Mouse (Mus musculus) left cerebral cortex, adult 18-20 months (tissue): ENCODE results near the gene Blm. TPM values are rescaled to one million over a fixed set of nuclear protein-coding genes. Genes with fewer than 3 reads are reported as not detected.

Experiments
- DNase-seq, 2 experiments: peaks; one replicate each; pipeline ENCODE4 v3.0.0; 2021 to 2022; ENCODE audit warnings: low spot score in 2 of 2, mixed read lengths in 1 of 2
- total RNA-seq, 2 experiments: library from RNA; stranded (reverse); gene quantifications; 2 replicates each; pipeline ENCODE4 v1.2.3; 2021

The Blm gene
- total RNA-seq, 2 experiments from 2014 or later, result 4.4 to 4.6 TPM

DNA sequence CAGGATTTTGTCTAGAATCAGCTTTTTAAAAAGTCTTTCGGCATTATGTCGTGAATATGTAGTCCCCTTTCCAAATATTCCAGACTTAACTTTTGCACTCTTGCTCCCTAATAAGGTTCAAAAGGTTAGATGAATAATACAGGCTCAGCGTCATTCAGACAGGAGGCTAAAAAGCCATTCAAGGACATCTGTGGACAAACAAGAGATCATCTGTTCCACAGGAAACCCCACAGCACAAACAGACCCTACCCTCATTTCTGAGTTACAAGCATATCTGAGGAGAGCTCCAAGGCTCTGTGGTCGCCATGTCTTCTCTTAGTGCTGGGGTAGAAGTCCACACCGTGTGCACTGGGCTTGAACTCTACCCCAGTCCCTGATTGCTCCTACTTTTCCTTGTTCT, 70.1 kb downstream of the Blm start:
- DNase-seq, result no peak

DNA sequence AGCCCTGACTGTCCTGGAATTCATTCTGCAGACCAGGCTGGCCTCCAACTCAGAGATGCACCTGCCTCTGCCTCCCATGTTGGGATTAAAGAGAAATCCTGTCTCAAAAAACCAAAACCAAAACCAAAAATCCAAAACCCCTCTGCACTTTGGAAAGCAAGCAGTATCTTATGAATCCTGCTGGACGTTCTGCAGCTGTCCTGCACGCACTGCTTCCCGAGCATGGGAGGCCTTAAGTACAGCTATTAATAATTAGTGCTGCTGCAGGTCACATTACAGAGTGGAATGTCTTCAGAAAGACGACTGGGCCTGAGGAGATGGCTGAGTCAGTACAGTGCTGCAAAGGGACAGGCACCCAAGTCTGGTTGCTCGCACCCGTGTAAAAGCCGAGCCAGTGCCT, 73.0 kb downstream of the Blm start:
- DNase-seq, result no peak

DNA sequence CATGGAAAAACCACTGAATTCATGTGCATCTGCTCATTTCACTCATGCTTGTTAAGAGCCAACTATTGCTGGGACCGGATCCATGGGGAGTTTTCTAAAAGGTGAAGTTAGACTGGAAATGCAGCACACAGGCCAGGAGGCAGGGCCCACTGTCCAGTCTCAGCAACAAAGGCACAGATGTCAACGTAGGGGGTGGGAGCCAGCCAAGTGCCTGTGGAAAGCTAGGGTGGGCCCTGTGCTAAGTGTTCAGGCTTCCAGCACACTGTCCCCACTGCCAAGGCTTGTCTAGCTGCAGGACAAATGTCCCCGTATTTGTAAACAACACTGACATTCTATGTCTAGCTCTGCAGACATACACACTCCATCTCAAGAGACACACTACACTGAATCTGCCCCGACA, 74.0 kb downstream of the Blm start:
- no peak for DNase-seq

DNA sequence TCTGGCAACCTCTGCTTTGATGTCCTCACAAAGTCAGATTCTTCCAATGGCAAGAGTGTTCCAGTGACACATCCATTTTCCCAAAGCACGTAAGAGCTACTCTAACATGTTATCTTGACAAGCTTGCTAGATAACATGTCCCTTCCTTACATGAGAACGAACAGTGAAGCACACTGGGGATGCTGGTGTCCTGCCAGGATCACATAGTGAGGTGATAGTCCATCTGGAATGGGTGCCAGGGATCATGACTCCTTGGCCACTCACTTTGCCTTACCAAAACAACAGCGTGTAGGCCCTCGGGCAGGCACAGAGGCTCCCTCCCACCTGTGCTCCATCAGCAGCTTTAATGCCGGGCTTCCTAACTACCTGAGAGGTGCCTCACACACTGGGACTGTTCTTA, 74.7 kb downstream of the Blm start:
- no peak for DNase-seq

DNA sequence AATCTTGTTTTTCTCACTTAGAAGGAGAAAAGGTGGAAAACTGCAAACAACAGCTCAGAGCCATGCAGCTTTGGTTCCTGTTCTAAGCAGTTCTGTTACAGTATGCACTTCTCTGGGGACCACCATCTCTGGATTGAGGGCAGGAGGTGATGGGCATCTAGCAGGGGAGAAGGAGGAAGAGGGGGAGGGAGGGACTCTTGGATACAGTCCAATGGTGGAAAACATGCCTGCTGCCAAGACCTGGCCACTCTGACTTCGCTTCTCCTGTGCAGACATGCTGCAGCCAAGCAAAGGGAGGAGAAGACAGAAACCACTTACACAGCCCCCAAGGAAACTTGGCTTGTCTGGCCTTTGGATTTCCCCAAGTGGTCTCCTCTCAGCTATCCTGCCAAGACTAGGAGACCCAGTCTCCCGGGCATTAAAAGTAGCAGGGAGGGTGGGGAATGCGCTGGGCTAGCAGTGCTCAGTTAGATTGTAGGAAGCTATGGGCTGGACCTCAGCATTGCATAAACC, 77.0 kb downstream of the Blm start:
- DNase-seq, result no peak

DNA sequence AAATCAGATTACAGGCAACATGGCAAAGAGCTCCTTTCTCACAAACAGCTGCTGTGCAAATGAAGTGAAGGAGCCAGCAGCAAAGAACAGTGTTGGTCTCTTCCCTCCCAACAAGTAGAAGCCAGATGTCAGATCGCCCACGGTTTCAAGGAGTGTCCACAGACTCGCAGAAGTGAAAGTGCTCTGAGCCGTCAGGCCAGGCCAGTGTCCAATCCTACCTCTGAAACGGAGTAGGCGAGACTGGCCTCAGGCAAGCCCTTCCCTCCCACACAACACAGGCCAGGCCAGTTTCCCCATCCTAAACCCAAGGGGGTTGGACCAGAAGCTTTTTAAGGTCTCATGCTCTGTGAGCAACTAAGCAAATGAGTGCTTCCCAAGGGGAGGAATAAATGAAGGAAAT, 77.7 kb downstream of the Blm start:
- DNase-seq, result no peak

DNA sequence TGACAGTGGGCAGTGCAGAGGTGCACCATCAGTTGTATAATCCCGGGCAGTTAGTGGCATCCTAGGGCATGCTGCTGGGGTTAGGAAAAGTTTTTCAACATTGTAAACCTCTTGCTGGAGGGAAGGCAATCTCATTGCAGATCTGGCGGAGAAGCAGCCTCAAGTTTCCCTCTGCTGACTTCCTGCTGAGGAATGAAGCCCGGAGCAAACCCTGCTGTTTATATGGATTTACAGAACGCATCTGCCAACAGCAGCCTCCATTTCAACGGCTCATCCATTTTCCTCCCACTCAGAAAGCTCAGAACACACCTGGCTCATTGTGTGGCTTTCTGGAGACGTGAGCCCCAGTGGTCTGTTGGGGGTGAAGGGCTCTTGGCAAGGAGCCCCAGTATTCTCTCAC, 78.6 kb downstream of the Blm start:
- DNase-seq, result no peak

DNA sequence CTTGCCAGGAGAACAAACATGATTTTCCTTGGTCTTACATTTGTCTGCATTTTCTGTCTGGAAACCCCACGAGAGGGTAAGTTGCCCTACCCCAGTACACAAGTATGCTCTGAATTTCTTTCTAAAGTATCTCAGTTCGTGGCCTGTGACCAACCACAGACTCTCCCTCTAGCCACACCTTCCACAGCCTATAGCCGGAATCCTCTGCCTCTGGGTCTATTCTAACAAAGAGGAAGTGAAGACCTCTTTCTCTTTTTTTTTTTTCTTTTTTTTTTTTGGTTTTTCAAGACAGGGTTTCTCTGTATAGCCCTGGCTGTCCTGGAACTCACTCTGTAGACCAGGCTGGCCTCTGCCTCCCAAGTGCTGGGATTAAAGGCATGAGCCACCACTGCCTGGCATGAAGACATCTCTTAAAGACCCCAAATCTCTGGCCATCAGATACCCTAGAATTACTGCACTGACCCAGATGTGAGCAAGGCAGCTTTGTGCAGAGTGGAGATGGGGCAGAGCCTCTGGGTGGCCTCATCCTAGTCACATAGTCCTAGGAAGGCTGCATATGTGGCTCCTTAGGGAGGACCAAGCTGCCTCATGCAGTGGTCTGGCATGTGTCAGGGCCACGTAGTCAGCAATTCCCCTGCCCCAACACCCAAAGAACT, 79.3 kb downstream of the Blm start:
- DNase-seq, result no peak

DNA sequence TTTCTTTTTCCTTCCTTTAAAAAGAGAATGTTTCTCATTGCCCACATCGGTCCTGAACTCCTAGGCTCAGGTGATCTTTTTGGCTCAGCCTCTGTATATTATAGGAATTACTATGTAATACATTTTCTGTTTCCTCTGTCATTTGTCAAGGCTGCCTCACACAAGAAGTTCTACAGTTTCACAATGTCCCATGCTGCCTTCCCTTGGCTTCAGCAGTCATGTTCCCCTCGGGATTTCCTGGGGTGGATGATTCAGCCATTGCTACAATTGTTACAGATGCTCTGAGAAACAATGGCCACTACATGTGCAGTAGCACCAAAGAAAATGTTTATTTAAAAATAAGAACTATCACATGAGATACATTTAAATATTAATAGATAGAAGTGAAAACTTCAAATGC, 80.1 kb downstream of the Blm start:
- no peak for DNase-seq

DNA sequence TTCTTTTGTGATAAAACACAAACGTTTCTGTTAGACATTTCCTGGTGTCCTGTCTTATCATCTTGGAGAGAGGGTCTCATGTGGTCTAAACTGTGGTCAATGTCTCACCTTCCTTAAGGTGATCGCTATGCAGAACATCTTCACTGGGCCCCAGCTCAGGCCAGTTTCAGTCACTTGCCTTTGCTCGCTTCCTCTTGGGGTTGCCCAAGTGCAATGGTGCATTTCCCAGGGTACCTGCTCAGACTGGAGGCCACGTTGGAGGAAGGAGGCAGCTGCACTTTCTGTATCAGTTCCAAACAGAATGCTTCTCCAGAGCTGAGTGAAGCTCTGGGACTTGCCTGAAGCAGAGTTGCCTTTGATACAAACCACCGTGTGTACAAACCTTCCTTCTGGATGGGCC, 80.9 kb downstream of the Blm start:
- no peak for DNase-seq

DNA sequence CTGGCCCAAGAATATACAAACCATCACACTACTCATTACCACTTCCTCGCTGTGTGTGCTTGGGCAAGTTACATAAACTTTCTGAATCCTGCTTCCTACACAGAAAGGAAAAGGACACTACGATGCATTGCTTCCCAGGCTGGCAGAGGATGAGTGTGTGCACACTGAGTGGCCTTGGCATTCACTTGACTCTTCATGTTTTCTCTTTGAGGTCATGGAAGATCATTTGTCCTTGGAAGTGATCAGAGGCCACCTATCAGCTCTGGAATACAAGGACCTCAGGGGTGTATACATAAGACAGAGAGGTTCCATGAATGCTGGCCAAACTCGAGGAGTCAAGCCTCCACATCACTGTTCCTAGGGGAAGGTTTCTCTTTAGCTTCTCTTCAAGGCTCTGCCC, 81.8 kb downstream of the Blm start:
- DNase-seq, result no peak

DNA sequence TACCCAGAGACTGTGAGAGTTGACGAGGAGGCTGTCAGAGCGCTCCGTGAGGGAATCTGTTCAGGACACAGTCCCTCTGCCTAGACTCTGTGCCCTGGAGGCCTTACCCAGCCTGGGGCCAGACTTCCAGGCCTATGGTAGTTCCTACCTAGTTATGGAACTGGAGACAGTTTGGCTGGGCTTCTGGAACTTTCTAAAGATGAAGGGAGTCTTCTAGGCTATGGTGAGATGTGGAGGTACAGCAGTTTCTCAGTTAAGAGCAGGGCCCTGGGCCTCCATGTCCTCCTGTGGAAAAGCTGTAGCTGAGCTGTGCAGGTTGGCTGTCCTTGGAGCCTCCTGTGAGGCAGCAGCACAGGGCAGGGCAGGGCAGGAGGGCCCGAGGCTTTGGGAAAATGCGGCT, 82.7 kb downstream of the Blm start:
- no peak for DNase-seq

DNA sequence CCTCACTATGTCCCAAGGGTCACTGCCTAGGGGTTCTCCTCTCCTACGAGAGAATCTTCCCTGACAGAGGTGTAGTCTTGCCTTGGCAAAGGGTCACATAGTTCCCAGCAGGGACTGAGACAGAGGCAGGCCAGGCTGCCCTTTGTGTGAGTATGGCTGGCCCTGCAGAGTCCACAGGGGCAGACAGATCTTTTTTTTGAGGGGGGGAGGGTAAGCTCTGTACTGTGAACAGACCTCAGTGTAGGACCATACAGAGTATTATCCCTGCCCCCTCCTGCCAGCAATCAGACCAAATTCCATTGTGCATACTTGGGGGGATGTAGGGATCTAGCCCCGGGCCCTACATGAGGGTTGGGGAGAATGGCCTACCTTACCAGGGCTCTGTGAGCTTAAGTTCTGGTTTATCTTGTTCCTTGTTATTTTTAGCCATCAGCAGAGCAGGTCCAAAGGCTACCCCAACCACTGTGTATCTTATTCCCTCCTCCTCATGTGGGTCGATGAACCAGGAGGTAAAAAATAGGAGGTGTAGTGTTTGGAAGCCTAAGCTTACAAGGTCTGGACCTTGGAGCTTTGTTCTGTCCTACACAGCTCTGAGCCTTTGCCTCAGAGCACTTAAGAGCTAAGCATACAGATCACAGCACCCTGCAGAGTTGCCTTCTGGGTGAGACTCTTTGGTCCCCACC, 83.2 kb downstream of the Blm start:
- no peak for DNase-seq

DNA sequence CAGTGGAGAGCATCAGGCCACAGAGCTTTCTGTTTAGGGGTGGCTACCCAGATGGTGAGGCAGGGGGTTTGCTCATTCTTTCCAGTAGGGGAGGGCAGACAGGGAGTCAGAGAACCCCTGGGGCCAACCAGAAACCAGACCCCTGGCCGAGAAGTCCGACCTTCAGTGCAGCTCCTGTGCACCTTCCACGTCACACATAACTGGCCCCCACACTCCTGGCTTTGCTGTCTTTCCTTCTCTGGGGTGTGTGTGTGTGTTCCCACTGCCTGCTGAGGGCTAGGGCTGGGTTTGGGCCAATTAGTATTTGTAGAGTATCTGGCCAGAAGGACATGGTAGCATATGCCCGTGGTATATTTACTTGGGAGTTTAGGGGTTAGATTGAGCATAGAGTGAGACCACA, 84.6 kb downstream of the Blm start:
- DNase-seq, result no peak

DNA sequence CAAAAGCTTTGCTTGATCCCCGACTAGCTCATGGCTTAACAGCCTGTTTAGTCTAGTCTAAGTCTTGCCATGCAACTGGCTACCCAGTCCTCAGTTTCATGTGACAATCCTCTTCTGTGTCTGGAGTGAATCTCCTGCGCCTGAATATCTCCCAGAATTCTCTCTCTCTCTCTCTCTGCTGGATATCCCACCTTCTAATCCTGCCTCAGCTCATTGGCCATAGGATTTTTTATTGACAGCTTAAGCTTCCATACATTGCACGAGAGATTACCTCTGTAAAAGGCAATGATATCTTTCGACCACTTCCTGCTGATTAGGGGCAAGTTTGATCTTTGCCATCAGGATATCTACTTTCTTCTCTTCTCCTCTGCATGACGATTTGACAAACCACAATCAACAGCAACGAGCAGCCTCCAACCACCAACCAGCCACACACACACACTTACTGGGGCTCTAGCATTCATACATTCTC, 85.3 kb downstream of the Blm start:
- DNase-seq, result no peak

DNA sequence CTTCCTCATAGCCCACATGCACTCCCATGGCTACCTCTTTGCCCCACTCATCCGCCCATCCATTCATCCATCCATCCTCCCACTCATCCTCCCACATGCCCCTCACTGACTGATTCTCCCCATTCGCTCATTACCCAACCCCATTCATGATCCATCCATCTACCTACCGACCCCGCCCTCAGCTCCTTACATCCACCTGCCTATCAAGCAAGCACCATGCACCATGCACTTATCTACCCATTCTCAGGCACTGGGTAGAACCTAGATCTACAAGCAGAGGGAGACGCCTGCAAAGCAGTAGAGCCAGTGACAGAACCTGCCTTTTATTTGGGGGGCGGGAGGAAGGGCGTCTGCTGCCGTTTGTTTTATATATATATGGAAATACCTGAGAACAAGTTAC, 87.6 kb downstream of the Blm start:
- DNase-seq, result no peak

DNA sequence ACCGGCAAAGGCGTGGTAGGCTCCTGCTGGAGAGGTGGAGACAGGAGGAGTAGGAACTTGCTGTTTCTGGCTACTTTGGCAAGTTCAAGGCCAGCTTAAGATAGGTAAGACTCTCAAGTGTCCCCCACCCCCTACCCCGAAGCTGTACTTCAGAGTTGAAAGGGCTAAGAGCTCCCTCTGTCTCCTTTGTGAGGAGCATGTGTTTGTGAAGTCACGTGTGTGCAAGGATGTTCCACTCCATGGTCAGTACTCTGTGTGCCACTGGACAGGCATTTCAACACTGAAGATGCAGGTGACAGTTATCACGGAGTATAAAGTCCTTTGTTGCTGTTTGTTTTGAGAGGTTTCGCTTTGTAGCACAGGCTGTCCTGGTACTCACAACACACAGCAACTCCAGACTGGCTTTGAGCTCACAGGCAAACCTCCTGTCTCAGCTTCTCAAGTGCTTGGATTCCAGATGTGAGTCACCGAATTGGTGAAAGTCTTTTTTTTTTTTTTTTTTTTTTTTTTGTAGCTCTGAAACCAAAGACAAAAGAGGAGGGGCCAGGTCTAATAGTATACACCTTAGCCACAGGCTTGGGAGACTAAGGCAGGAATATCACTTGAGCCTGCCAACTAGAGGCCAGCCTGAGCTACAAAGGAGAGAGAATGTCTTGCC, 88.6 kb downstream of the Blm start:
- no peak for DNase-seq

DNA sequence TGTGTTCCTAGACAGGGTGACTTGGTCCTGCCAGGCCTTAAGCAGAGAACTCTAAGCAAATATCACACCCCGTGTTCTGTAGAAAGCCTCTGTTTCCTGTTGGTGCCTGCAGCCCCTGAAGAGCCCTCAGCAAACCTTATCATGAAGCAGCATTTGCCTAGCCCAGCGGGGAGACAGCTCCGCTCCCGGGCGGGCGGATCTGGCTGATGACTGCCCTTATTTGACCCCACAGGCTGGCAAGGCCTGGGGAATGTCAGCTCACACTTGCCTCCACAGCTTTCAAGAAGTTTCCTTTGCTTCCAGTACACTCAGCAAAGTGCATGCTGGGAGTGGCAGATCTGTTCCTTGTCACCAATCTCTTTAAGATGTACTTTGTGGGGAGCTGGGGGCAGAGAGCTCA, 89.4 kb downstream of the Blm start:
- no peak for DNase-seq

DNA sequence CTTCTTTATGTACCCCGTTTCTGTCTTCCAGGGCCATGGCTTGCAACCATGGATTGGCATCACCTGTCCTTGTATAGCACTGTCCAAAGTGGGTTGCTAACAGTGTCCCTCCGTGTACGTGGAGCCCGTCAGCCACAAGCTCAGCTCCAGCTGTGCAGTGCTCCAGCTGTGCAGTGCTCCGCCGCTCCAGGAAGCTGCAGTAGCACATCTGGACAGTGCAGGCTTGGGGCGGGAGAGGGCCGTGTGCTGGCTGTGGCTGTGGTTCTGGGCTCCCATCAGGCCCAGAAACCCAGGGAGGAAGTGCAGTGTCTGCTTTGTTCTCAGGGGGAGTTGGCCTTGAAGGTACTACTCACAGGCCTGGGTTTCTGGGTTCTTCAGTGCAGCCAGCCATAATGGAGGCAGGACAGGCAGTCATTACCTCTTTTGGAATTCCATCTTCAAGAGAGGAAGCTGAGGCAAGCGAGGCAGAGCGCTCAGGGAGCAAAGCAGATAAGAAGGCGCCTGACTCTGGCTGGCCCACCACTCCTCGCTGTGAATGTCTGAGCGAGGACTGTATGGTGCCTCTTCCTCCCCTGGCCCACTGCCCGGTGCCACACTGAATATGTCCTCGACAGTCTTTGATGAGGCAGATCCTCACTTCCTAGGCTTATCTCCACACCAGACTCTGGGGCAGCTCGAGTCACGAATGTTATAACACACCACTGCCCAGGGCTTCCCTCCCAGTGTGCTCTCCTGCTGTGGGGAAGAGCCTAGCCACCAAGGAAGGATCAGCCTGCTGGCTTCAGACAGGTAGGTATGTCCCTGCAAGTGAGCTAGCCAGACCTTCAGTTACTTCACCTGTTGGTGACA, 90.3 kb downstream of the Blm start:
- no peak for DNase-seq

DNA sequence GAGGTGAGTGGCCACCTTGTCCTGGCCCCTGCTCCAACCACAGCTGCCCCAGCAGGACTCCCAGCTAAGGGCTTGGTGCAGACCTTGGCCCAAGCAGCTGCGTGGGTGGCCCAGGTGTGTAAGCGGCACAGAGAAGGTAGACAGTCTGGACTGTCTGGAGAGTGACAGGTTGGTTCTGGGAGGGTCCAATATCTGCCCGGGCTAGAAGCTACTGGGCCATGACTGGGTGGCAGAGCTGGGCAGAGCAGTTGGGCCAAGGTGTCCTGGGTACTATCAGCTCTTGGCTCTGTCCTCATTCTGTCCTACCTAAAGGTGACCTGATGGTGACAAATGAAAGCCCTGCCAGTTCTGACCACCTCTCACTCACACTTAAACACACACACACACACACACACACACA, 91.8 kb downstream of the Blm start:
- DNase-seq, result no peak
